Mouse (Mus musculus) layer of hippocampus, adult 8-10 months (tissue): ENCODE results near the gene Otulin. TPM values are rescaled to one million over a fixed set of nuclear protein-coding genes. Genes with fewer than 3 reads are reported as not detected.

ENCODE experiments used
- DNase-seq, 2 experiments: peaks; one replicate each; pipeline ENCODE4 v3.0.0; 2022; ENCODE audit warnings: low spot score in 2 of 2
- total RNA-seq, 4 experiments: library from RNA; stranded (reverse); gene quantifications; 2 replicates each; pipeline ENCODE4 v1.2.4; 2022

The Otulin gene
- total RNA-seq, 4 experiments from 2014 or later: 18.4 to 25.5 (median 21.9) TPM

DNA sequence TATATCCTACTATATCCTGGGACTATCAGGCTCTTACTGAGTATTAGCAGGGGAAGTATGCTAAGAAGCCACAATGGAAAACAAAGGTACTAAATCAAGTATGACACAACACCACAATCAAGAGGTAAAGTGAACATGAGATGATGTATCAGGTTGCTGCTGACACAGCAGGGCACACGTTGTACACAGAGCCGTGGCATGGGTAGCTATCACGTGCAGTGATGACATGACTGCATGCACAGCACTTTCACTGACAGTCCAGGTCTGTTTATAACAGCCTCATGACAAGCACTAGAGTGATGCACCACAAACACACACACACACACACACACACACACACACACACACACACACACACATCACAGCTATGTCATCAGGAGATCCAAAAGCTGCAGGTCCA is 13.3 kb downstream of the Otulin start:
- no peak for DNase-seq

DNA sequence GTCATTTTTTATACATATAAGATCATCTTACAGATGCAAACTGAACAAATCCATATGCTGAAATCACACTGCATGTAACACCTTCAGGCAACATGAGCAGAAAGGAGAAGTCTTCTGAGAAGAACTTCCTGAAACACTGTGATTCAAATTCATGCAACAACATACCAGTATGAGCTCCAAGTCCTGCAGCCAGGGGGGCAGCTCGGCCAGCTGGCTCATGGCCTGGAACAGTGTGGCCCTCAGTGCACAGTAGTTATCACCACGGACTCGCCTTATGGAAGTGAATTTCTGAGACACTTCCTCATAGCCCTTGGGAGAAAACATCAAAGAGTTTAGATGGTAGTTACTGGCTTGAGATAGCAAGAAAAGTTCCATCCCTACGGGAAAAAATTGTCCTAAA is 14.3 kb downstream of the Otulin start:
- no peak for DNase-seq

DNA sequence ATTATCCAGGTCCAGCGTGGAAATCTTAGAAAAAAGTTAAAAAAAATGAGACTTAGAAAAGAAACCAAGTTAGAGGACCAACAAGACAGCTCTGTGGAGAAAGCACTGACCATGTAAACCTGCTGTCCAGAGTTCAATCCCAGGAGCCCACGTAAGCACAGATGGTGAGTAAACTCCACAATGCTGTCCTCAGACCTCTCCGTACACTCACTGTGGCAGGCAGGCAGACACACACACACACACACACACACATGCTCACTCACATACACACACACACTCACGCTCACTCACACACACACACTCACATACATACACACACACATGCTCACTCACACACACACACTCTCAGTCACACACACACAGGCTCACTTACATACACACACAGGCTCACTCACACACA is 17.2 kb downstream of the Otulin start:
- no peak for DNase-seq

DNA sequence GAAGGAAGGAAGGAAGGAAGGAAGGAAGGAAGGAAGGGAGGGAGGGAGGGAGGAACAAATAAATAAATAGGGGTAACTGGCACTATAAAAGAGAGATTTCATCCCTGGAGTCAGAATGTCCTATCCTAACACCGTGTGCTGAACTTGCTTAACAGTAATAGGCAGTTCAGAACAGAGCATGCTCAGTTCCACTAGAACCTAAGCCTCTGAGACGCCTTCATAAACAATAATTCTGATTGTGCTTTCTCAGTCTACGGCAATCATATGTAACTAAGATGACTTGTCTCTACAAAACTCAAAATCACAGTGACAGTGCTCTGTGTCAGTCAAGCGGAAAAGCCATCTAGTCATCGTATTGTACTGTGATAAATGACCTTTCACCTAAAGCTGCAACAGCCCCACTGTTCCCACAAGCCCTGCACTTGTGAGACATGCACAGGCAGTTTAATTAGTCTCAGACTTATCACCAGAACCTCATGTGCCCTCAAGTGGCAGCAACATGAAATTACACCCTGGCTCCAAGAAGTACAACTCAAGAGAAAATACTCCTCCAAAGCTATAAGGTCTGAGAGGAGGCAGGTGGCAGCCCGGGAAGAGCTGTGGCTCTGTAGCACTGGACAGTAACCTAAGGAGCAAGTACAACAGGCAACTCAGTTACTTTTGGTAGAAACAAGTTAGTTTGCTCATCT is 17.8 kb downstream of the Otulin start:
- DNase-seq: peak; percentile 65 to 74

DNA sequence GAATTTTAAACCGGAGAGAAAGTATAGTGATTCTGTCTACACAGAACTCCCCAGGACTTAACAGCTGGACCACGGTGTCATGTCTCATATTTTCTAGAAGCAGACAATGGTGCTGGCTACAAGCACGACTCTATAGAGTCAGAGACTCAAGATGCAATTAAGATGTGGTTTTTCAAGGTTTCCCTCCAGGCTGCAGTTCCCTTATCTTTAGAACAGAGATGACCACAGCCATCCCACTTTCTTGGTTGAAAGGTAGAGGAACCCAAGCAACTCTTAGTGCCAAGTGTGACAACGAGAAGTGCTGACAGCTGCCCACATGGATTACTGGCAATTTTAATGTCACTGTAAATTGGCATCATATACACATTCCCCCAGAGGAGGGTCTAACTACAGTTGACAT is 20.9 kb downstream of the Otulin start:
- no peak for DNase-seq

DNA sequence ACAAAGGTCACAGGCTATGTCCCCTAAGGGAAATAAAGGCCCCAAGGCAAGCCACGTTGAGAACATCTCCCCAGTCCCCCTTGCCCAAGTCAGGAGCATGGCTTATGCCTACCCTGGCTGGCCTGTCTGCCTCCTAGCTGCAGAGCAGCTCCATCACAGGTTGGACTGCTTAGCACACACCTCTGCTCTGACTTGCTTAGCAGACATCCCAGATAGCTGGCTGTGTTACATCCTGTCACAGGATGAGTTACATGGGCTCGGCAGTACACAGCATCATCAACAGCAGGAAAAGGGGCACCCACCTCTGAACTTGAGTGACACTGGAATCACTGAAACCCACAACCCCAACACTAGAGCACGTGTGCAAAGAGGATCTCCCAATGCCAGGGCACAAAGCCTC is 25.2 kb downstream of the Otulin start:
- DNase-seq: no peak

DNA sequence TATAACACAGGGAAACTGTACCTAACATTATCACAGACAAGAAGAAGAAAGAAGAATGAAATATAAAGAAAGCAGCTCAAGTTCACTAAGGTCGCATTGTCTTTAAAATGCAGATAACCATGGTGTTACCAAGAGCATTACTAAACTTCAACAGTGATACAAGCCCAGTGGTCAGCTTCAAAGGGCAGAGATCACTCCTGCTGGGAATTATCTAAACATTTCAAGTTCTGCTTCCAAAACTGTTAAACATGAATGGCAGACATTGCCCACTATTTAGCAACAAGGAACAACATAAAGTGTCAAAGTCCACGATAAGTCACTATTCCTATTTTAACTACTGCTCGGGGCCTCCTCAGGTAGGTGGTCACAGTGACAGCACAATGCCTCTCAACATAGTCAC is 25.9 kb downstream of the Otulin start:
- no peak for DNase-seq

DNA sequence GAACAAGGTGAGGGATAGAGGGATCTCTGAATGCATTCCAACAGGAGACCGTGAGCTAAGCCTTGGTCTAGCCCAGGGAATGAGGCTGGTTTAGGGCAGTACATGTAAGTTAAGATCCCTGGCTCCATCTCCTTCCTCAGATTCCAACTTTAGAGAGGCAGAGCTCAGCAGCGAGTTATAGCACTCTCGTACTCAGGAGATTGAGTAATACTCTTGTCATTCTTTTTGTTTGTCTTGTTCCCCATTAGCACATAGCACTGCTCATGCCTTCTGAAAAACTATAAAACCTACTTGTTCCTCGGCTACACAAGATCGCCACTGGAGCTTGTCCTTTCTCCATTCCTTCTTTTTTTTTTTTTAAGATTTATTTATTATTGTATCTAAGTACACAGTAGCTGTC is 30.0 kb downstream of the Otulin start:
- no peak for DNase-seq

DNA sequence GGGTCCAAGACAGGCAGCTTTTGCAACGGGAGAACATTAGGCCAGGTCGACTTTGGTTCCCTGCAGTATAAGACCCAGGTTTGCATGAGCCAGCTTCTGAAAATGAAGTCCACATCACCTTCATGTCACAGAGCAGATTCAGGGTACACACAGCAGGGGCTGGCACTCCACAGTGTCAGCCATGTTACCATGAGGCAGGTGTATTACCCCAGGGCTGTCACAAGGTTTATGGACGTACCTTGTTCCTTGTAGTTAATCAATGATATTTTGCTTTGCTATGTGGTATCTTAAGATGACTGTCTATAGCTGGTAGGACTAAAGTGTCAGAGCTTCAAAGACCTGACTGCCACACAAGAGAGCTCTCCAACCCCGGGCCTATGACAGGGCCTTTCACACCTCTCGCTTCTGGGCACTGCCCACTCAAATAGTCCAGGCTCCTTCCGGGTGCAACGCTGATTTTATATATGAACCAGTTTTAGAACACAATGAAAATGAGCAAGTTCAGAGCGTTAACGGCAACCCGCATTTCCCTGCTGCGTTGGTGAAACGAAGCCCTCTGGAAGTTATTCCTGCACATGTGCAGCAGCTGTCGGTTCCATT is 31.6 kb downstream of the Otulin start:
- DNase-seq: no peak

DNA sequence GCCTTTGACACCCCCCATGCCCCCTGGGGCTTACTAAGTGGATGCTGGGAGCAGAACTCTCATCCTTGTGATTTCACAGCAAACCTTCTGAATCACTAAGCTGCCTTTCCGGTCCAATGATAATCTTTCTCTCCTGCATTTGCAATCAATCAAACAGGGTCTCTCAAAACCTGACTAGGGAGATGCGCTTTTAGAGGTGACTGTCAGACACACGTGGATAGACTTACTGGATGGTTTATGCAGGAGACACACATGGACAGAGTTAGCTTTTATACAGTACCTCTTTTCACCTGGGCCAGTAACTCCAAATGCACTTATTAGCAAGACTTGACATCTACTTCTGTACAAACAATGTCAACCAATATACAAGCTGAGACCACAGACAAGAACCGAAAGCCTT is 33.0 kb downstream of the Otulin start:
- DNase-seq: no peak

DNA sequence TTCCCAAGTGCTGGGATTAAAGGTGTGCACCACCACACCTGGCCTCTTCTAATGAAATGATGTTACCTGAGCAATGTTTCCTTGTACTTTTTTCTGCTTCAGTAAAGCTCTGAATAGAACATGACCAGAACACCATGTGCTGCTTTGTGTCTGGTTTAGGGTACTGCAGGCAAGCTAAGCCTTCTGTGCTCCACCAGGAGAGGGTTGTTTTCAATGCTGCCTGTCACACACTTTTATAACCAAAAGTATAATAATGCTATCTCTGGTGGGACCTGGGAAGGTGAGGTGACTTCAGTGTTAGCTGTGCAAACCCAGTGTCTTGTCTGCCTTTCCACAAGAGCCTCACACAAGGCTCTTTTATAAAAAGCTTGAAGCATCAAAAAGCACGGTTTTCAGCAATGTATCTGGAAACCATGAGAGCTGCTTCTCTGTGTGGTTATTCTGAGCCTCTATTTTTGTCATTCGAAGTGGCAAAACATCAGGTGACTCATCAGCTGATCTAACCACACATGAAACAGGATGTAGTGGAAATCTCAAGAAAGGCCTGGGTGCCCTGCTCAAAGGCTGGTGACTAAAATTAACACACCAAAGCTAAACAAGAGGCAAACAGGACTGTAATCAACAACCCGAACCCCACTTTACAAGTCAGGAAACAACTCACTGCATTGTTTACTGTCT is 33.9 kb downstream of the Otulin start:
- DNase-seq: no peak

DNA sequence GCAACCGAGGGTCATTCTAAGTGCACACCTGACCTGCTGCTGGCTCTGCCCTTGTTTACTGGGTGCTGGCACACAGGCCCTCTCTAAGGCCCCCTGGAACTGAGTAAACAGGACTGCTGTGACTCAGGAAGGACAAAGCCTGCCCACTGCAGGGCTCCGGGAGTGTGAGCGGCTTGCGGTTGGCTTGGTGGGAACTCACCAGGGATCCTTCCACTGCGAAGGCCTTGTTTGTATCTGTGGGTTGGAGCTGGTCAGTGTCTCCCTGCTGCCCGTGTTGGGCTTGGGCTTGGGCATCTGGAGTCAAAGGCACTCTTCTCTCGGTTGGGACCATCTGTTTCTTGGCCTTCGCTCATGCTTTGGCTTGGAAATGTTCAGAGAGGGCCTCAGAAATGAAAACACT is 34.9 kb downstream of the Otulin start:
- DNase-seq: no peak

DNA sequence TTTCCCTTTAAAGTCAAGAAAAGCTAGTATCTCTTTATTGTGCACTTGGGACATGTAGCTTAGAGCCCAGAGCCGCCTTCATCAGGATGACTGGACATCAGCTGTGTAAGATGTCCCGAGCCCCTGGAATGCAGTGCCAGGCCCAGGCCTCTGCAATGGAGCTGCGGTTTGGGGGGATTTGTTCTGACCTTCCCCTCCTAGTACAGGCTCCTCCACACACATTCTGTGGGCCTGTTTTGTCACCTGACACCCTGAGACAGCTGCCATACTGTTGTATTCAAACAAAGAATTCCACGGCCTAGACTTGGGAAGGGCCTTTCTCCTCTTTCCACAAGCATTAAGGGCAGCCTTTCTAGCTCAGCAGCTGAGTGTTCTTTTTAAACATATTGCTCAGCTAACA is 35.5 kb downstream of the Otulin start:
- no peak for DNase-seq

DNA sequence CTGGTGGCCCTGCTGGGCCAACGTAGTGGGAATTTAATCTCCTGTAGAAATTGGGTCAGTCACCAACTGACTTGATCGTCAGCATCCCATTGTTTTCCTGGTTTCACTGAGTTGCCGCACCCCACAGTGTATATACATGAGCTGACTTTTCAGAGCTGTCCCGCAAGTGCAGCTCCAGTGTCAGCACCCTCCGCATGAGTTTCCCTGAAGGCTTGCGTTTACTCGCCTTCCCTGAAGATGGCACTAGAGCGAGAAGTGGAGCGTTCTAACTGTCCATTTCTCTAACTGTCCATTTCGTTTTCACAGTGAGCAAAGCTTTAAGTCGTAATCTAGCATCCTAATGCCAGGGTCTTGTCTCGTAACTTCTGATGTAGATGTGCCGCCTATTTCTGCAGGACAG is 36.8 kb downstream of the Otulin start:
- no peak for DNase-seq

DNA sequence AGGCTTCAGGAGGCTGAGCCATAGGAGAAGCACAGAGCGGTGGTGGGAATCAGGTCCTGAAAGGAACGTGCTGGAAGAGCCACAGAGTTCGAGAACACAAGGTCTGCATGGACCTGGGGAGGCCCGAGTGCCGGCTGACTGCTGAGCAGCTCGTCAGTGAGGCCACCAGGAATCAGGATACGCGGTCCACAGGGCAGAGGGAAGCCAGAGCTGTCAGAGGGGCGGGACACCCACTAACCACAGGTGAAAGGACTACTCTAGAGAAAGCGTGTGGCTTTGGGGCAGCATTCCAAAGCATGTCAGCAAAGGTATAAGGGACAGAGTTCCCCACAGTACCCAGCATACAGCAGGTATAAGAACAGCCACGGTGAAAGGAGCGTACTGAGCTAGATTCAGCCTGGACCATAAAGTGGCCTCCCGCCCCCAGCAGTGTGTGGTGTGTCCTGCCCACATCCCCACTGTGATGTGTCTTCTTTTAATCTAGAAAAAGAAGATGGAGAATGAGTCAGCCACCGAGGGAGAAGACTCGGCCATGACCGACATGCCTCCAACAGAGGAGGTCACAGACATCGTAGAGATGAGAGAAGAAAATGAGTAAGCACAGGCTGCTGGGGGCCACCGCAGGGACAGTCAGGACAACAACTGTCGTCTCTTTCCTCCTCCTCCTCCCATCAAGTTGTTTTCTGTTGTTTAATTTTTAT is 37.7 kb downstream of the Otulin start:
- no peak for DNase-seq

DNA sequence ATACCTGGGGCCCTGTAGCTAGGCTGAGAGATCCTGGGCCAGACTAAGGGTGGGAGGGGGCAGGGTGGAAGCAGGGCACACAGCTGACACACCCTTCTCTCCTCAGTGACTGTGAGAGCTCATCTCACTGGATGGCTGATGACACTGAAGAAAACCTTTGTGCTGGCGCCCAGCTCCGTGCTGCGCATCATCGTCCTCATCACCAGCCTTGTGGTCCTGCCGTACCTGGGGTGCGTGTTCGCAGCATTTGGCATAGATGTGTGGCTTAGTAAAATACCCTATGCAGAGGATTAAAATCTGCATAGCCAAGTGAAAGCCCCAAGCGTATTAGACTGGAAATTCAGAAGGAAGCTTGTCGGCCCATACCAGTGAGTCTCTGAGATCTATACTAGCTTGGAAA is 39.7 kb downstream of the Otulin start:
- no peak for DNase-seq

DNA sequence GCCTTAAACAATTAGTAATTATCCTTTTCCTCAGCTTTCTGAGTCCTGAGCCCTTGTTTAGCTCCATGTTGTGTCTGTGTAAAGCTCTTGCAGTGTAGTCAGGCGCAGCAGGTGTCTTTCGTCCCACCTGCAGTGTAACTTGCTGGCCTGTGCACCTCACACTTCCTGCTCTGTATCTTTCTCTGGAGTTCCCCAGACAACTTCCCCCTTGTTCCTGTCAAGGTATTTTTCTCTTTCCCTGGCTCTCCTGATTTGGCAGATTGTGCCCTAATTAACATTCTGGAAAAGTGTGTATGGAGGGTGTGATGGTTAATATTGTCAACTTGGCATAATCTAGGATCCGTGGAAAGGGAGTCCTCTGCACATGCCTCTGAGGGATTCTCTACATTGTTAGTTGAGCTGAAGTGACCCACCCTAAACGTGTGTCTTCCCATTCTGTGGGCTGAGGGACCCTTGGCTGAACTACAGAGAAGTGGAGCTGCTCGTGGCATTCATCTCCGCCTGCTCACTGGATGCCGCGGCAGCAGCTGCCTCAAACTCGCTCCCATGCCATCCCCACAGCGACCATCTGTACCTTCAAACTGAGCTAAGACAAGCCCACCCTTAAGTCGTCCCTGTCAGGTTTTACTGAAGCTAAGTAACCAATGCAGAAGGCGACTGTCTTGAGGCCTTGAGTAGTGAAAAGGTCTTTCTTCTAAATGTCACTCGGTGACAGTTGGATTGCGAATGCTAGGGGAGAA is 42.2 kb downstream of the Otulin start:
- DNase-seq: no peak

DNA sequence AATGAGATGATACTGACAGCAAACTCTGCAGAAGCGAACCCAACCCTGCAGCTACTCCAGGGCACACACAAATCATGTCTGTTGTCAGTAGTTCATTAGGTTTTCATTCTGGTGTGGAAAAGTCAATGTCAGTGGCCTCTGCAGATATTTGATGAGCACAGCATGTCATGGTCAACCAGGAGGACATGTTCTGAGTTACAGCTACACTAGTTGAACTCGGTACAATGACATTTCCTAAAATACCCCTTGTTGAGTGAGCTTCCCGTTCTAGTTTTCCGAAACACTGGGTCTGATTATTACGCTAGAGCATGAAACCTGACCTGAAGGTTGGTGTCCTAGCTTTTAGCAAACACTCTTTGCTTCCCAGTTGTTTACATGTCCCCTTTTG is 44.4 kb downstream of the Otulin start:
- no peak for DNase-seq

DNA sequence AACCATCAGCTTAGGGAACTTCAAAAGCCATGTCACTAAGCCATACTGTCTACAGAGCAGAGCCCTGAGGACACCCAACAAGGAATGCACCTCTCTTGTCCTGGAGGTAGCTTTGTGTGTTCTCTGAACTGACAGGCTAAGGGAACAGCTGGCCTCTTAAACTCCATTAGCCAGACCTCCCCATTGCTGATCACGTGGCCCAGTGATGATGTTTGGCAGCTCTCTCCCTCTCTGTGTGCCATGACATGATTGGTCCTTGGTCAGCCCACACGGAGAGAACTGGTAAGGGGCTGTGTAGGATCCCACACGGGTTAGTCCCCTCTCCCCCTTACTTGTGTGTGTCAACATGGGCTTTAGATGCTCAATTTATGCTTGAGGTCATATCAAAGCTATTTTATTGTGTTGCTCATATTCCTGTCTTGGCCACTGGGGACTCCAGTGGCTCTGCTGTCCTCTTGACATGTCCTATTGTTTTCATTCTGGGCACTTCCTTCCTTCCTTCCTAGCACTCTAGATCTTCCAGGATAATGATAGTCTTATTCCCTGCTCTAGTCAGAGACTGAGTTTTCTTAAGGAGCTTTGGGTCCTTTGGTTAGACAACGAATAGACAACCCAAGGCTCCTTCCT is 44.9 kb downstream of the Otulin start:
- no peak for DNase-seq

DNA sequence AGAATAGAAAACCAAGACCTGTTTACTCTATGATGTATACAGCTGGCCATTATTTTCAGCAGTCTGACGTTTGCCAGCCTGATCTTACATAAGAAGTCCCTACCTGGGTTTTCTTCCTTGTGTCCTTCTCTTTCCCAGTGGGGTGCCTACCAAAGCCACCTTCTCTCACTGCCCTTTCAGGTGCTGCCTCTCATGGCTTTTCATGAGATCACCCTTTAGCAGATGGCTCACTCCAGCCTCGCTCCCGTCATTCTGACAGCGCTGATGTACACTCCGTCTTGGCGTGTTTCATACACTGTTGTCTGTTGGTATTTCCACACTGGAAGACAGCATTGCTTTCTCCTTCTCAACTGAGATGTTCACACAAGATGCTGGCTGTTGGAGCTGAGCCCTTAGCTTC is 46.9 kb downstream of the Otulin start:
- DNase-seq: no peak

DNA sequence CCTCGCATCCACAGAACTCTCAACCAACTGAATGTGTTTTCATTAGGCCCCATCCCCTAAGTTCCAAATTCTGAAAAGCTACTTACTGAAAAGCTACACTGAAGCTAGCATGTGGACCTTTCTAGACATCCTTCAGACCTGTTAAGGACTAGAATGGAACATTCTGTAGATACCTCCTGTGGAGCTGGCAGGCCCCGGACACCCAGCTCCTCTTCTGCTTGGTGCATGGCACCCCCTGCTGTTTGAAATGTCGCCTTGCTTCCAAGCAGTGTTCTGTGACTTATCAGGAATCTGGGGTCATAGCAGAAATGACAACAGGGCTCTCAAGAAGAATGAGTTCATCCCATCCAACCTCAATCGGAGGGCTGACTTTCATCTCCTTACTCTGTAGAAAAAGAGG is 47.5 kb downstream of the Otulin start:
- DNase-seq: peak; percentile 68 to 71
